Mouse (Mus musculus) cerebral cortex, adult 2 months (tissue): ENCODE data around the gene Abcc12.

Experiments
- WGBS: fragments of 180-500 bp; shearing (Covaris S2); methylation state at CpG from one replicate; pipeline ENCODE4 v1.1.7; 2018; 5-methylcytosine and 5-hydroxymethylcytosine counted together

Abcc12 gene

DNA sequence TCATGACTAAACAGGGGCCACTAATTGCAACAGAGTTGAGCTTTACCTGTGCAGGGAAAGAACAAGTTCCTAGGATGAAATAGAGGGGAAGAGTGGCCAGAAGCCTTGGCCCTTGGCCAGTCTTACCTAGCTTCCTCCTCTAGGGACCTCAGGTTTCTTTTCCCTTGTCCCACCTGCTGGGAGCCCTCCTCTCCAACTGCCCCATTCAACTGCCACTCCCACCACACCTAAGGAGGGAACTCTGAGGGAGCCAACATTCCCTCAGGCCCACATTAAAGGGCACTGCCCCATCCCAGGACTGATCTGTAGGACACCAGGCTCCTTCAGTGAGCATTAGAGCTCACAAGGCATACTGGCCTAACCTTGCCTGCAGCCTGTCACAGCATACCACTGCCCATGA lies at the start of gene Abcc12:
Abcc12 (minus strand) TSS at position 229 of the 400 bp plus-strand sequence.

DNA sequence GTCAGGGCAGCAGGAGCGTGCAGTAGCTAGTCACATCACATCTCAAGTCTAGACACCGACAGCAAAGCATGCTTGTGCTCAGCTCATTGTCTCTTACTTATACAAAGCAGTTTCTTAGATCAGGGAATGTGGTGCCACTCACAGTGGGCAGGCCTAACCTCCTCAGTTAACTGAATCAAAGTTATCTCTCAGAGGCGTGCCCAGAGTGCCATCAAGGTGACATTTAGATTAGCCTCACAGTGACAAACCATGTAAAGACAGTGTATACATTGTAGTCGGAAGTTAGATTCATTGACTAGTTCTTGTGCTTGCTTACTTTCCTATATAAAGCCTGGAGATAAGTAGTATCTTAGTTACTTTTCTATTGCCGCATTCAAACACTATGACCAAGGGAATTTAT lies 49.7 kb upstream of the Abcc12 start:
- WGBS = 93% methylated on average over 5 of the region's 5 CpGs

DNA sequence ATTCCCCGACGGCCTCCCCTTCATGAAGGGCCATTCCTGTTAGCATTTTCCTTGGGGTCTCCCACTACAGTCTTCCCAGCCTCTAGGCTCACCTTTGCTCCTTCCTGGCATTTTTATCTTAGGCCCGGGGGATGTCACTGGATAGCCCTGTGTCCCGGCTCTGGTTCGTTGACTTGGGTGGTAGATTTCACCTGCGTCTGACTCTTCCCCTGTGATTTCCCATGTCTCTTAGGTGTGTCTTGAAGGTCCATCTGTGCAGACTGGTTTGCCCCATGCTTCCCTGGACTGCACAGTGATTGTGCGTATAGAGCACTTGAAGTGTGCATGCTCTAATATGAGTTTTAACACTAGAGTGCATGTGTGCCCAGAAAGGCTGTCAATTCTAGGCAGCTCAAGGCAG lies 44.4 kb upstream of the Abcc12 start:
- 49% methylated on average over 7 of the region's 7 CpGs for WGBS

DNA sequence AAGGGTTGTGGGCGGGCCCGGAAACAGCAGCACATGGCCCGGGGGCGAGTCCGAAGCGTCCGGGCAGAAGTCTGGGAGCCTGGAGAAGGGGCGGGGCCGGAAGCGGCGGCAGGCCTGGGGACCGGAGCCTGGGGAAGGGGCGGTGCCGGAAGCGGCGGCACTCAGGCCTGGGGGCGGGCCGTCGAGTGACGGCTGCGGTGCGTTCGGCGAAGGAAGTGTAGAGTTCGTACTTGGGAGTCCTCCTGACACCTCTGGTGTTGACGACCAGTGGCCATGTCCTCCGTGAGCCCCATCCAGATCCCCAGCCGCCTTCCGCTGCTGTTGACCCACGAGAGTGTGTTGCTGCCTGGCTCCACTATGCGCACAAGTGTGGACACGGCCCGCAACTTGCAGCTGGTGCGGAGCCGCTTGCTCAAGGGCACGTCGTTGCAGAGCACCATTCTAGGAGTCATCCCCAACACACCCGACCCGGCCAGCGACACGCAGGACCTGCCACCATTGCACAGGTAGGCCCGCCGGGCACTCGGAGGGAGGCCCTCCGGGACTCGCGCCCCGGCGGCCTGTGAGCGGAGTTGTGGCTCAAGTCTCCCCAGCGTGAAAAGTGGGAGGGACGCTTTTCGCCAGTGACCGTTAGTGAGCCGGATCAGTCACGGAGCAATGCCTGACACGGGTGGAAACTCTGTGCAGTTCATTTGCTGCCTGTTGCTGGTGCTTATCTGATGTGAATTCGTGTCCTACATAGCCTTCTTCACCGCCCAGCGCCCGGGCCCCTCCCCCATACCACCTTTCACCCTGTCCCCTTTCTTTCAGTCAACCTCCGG lies 43.6 kb upstream of the Abcc12 start, which contains the start of gene Lonp2:
Lonp2 (plus strand) TSS at position 133 of the 821 bp plus-strand sequence.
- WGBS = under 1% methylated on average over 60 of the region's 62 CpGs

DNA sequence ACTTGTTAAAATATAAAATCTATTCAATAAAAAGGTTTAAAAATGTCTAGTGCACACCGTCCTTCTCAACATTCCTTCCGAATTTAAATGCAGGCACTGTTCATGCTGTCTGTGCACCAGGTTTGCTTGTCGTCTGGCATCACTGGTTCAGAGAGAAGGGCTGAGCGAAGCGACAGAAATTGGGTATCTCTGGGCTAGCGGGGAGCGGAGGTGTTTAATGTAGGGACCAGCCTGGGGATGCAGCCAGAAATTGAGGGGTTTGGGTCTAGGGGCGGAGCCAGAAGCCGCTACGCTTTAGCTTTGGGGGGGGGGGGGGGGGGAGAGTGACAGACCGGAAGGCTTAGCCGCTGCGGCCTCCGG lies 43.0 kb upstream of the Abcc12 start:
- 1% methylated on average over 14 of the region's 14 CpGs for WGBS

DNA sequence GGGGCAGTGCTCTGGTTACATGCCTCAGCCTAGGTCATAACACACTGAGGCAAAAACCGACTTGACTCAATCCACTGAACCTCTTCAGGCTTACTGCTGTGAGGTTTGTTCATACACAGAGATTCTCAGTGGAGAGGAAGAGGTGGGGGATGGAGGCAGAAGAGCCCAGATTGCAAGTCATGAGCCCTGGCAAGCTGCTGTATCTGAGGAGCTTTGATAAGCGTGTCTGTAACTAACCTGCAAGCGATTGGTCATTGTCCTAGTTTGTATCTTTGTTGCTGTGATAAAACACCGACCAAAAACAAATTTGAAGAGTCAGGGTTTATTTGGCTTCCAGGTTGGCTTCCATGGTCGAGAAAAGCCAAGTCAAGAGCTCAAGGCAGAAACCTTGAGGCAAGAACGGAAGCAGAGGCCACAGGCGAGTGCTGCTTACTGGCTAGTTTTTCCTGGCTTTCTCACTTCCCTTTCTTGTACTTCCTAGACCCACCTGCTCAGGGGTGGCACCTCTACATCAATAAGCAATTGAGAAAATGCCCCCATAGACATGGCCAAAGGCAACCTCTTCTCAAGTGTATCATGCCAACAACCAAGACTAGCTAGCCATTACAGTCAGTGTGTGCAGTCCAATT lies 37.4 kb upstream of the Abcc12 start:
- 75% methylated on average over 7 of the region's 7 CpGs for whole genome bisulfite sequencing

DNA sequence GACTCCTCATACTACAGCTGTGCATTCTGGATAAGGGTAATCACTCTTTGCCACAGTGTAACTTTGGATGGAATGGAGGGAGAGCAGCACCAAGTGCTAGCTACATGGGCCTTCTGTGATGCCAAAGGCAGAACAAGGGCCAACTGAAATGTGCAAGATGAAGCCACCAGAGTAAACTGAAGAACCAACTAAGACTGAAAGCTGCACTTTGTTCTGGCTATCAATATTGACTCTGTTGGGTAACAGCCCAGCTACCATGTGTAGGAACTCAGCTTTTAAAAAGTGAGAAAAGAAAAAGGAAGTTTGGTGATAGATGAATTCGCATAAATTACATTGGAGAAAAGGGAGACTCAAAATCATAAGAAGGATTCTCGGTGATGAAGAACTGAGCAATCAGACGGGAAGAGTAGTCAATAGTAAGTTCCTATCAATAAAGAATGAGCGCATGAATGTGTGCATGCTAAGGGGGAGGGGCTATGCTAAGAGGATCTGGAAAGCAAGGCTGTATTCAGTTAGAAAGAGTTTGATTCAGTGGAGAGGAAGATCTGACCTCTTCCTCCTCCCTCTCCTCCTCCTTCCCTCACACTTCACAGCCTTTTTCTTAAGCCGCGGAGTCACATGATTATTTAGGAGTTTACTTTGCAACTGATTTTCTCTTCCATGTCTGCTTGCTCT lies 34.7 kb upstream of the Abcc12 start:
- WGBS = 80% methylated on average over 6 of the region's 6 CpGs

DNA sequence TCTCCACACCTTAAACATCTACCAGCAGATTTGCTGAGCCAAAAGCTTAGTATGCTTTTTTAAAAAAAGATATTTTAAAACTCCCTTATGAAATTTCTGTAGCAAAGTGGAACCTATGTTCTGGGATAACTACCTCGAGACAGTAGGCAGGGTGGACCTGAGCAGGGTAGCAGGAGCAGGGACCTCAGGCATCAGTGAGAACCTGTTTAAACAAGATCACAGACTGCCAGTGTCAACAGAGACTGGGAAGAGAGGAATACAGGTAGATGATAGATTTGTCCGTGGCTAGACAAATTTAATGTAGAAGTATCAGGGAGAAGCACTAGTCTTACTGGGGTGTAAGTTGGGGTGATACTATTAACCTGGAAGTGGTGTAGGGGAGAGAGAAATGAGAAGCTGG lies 33.3 kb upstream of the Abcc12 start:
- WGBS = 79% methylated on average over 2 of the region's 2 CpGs

DNA sequence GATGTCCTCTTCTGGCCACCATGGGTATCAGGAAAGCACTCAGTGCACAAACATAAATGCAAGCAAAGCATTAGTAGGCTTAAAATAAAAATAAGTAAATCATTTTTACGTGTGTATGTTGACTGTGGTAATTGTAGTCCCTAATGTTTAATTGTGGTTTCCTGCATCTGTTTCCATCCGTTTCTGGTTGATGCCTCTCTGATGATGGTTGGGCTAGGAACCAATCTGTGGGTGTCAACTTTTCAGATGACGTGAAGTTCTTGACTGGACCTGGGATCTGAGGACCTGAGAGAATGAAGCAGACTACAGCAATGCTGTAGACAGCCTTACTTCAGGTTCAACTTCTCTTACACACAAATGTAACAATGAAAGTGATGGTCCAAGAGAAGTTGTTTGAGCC lies 24.2 kb upstream of the Abcc12 start:
- WGBS = 77% methylated on average over 3 of the region's 3 CpGs

DNA sequence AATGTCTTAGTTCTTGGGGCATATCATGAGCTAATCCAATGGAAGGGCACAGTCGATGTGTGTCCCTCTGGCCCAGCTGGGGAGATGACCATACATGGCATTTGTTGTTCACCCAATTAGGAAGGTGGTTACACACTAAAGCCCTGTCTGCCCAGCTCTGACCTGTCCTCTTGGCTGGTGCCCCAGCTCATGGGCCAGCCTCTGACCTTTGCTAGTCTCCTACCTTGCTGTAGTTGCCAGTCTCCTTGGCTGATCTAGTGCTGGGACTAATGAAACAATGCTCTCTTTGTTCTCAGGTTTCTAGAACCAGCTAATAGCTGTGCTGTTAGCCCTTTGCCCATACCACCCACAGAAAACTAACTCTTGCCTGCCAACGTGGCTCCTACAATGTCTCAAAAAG lies 22.7 kb upstream of the Abcc12 start:
- 51% methylated on average over 2 of the region's 2 CpGs for WGBS

DNA sequence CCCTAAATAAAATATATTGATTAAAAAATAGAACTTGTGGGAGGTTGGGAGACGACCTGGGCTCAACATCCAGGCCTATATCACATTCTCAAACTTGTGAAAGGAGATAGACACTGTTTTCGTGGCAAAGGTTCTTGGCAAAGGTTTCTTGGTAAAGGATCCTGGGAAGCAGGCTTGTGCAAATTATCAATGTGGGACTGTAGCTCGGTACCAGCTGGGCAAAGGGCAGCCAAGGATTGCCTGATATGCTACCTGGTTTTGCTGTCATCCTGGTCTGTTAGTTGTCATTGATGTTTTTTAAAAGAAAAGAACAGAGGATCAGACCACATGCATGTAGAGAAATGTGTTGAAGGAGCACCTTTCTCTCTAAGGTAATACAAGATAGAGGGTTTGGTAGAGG lies 19.8 kb upstream of the Abcc12 start:
- 80% methylated on average over 3 of the region's 3 CpGs for WGBS

DNA sequence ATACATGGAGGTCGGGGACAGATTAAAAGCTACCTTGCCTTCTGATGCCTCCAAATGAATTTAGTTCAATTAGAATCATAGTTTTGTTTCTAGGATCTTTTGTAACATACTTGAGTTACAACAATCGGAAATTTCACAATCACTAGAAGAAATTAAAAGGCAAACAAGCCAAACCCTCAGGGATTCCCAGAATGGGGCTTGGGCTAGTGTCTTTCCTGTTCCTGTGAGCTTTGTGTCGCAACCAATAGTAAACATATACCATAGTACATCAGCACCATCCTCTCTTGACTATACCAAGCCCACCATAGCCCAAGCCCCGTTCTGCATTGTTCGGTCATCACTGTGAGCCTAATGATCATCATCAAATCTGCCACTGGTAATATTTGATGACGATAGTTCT lies 18.8 kb upstream of the Abcc12 start:
- WGBS = 89% methylated on average over 6 of the region's 6 CpGs

DNA sequence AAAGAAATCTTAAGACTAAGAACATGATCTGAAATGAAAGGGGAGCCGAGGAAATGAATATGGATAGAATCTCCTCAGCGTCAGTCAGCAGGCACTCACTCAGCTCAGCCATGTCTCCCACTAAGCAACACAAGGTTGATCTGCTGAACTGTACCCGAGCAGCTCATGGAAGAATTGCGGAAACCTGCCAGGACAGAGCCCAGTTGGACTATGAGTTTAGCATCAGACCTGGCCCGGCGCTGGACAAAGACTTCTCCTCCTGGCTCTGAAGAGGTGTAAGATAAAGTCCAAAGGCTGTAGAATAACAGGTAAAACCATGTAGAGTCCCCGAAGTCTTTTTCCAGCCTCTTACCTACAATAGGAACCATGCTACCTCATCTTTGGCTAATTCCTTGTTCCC lies 17.2 kb upstream of the Abcc12 start:
- WGBS = 91% methylated on average over 7 of the region's 7 CpGs

DNA sequence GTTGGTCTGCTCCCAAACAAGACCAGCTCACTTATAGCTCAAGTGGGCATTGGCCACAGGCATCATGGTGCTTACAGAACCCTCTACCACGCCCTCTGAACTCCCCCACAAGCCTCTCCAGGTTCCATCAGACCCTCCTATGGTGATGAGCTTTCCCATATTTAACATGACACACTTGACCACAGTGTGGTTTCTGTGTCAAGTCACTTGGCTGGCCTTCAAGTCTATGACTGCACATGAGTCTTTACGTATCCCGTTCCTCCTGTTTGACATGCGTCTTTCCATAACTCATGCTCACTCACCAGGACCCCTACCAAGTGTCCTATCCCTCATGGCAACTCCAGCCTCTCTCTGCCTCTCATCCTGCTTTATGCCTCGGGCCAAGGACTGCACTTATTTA lies 15.2 kb upstream of the Abcc12 start:
- WGBS = 88% methylated on average over 5 of the region's 5 CpGs

DNA sequence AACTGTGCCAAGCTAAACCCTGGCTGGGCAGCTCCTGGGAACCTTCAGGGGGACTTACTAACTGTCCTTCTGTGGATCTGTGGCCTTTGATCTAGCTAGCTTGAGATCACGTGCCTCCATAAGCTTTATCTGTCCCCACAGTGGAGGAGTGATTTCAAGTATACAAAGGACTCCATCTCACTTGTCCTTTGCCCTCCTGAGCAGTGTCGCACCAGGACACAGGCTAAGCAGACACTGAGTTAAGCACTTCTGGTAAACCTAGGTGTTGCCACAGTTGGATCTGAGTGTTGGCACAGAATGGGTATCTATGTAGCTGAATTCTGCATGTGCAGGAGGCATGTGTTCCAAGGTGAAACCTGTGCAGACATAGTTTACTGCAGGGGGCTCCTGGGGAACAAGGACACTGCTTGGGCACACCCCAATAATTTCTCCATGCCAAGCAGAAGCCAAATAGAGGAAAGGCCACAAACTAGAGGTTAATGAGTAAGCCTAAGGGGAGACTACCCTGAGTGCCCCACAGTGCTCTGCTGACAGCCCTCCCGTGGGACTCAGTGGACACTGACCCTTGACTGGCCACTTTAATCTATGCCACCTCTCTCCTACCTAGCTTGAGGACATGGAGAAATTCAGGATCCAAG lies 13.8 kb upstream of the Abcc12 start:
- 80% methylated on average over 3 of the region's 3 CpGs for WGBS

DNA sequence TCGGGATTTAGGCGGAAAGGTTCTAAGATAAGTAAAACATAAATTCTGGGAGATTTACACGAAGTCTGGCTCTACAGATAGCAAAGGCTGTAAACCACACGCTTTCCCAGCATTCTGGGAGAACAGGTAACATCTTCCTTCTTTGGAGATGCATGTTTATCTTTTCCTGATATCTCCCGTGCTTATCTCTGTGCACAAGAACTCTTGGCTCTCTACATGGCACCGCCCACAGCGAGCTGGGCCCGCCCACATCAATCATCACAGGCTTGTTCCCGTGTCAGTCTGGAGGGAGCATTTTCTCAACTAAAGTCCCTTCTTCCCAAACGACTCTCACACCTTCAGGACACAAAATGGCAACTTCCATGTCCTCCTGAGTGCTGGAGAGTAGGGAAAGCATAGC lies 12.6 kb upstream of the Abcc12 start:
- WGBS = 69% methylated on average over 10 of the region's 10 CpGs

DNA sequence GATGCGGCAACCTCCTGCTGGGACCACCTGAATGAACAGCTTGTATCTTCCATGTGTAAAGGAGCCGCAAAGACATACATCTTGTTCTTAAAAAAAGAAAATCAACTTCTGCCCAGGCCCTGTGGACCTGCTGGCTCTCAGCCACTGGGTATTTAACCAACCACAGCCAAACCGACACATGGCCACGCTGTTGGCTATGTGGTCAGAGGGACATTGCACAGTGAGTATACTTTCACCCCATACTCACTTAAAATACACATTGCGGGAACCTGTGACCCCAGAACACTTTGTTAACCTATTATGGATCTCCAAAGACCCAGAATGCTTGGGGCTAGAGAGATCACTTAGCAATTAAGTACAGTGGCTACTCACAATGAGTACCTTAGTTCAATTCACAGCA lies 7.9 kb upstream of the Abcc12 start:
- 96% methylated on average over 5 of the region's 5 CpGs for WGBS

DNA sequence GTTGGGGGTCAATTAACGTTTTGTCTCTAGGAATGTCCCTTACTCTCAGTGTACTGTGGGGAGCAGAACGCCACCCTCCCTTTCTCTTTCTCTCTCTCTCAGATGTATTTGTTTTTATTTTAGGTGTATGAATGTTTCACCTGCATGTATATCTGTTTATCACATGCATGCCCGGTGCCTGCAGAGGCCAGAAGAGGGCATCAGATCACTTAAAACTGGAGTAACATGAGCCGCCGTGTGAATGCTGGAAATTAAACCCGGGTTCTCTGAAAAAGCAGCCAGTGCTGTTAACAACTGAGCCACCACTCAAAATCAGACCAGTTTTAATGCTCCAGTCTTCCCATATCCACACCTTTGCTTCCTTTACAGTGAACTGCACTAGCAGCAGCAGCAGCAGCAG lies 6.2 kb upstream of the Abcc12 start:
- WGBS = 56% methylated on average over 6 of the region's 6 CpGs

DNA sequence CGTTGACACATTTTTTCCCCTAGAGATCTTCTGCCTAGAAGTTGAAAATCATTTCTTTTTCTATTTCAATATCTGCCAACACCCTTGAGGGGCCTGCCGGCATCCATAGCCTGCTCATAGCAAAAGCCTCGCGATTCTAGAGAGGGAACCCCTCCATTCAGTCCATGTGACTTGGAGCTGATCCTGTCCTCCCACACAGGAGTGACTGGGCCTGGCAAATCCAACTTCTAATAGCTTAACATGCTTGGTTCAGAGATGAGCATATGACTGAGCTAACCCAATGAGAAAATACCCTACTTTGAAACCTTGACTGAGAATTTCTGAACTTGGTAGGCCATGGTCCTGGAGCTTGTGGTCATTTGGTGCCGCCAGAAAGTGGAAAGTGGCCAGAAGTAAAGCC lies 5.6 kb upstream of the Abcc12 start:
- 43% methylated on average over 5 of the region's 5 CpGs for WGBS

DNA sequence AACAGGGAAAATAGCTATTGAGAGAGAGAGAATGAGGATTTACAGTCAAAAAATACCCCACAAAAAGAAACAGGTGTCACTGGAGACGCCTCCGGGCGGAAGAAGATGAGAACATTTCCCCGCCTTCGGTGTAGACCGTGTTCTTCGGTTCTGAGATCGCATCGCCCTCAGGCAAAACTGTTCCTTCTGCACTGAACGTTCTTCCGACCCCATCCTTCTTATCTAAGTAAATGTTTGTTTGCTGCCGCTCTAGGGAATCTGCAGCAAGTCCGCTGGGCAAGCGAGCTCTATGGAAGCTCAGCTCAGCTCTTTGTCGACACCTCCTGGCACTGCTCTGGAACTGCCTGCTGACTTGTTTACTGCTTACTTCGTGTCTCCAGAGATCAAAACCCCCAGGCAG lies 5.0 kb upstream of the Abcc12 start:
- WGBS = under 1% methylated on average over 16 of the region's 16 CpGs

DNA sequence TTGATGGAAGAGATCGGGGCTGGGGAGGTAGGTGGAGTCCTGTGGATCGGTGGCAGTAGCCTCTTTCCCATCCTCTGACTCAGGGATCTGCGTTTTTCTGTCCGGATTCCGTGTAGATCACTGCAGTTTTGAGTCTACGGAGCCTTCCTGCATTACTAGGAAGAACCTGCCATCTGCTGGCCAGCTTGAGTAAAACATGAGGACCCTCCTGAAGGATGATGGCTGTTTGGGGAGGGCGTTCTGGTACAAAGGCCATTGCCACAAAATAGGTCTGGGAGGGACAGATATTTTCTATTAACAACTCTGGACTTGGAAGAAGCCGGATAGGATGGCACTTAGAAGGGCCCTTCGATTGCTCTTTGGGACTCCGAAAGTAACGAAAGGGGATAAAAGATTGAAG lies 4.6 kb upstream of the Abcc12 start:
- WGBS = 3% methylated on average over 11 of the region's 11 CpGs

DNA sequence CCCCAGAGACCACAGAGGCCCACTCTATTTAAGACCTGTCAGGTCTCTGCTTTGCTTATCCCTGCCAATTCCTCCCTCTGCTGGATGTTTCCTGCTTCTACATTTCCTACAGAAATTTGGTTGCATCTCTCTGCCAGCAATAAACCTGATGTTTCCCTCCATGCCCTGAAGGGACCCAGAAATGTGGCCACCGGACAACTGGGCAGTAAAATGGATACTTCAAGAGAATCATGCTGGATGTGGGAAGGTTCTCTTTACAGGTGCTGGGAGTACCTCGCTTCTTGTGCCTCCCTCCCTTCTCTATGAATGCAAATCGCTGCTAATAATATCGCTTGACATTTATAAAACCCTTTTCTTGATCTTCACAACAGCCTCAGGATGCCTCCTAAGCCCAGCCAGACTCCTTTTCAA lies 1.4 kb upstream of the Abcc12 start:
- WGBS = 63% methylated on average over 4 of the region's 4 CpGs

DNA sequence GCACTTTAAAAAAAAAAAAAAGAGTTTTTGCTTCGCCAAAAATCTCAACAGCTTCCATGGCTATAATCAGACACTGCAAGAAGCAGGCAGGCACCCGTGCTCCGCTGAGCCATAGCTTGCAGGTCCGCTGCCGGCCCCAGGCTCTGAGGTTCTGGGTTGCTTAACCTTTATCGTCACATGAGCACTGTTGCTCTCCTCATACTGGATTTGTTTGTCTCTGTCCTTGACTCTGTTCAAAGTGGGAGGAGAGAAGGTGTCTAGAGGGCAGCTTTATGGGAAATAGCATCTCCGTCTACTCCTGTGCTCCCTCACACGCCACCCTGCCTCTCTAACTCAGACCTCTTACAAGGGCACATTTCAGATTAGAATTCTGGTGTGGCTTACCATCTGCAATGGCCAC lies 1.8 kb downstream of the Abcc12 start:
- WGBS = 40% methylated on average over 8 of the region's 8 CpGs
